In the genomic region with DNA sequence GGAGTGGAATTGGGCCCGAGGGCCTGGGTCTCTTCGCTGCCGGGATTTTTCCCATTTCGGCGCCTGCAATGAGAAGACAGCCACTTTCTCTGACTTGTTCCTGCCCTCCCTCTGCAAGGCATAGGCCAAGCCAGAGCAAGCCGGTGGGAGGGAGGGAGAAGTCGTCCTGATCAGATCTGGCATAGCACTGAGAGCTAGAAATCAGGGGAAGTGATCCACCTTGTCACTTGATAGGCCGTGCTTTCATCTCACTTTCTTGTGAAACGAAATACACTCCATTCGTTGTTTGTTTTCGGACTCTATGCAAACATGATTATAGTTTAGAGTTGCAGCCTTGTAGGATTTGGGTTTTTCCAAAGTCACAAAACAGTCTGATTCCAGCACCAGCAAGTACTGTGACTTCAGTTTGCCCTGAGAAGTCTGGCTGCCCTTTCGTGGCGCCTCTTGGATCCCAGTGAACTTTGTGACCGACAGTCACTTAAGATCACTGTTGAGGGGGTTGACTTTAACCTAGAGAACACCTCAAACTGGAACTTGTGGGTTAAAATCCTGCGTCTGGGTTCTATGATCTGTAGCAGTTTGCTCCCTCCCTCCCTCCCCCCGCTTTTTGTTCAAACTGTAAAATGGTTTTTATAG, we compare ENCODE assay signal across 7 mouse cellular contexts. TPM values are rescaled to one million over a fixed set of nuclear protein-coding genes. Genes with fewer than 3 reads are reported as not detected.
DNase-seq lines count a peak whose midpoint lies in the region; ATAC-seq and TF ChIP-seq lines count a peak whose summit lies in the region.

No protein-coding gene starts in this region.

- H3K36me3 ChIP-seq in lung, embryonic 15.5 days = peaks cover 45% of the 10 kb centered on the region
- H3K36me3 ChIP-seq in embryonic facial prominence, embryonic 15.5 days = peaks cover 47% of the 10 kb centered on the region
- H3K36me3 ChIP-seq in limb, embryonic 10.5 days = peaks cover 63% of the 10 kb centered on the region

- no peaks in the 10 kb centered on the region for H3K9me3 ChIP-seq in lung, embryonic 15.5 days
- H3K9me3 ChIP-seq in embryonic facial prominence, embryonic 15.5 days (replicated peaks) = no peaks in the 10 kb centered on the region
- no peaks in the 10 kb centered on the region for H3K9me3 ChIP-seq in limb, embryonic 10.5 days (replicated peaks)

- H3K27me3 ChIP-seq in lung, embryonic 15.5 days = no peaks in the 10 kb centered on the region
- no peaks in the 10 kb centered on the region for H3K27me3 ChIP-seq in embryonic facial prominence, embryonic 15.5 days
- H3K27me3 ChIP-seq in limb, embryonic 10.5 days (ENCODE audit: low read depth, poor library complexity, severe bottlenecking) = no peaks in the 10 kb centered on the region

- WGBS in lung, embryonic 15.5 days = 5% methylated on average over 16 of the region's 16 CpGs
- 10% methylated on average over 16 of the region's 16 CpGs for WGBS in embryonic facial prominence, embryonic 15.5 days
- 17% methylated on average over 16 of the region's 16 CpGs for WGBS in limb, embryonic 10.5 days
- WGBS in olfactory bulb, adult 2 months = 10% methylated on average over 16 of the region's 16 CpGs

- TF ChIP-seq POLR2A in olfactory bulb, adult 2 months (IDR thresholded peaks at IDR 0.05; ENCODE audit: insufficient read depth, low read depth, low read length) = no peak

- no peak for TF ChIP-seq CTCF in olfactory bulb, adult 2 months (IDR thresholded peaks at IDR 0.05; ENCODE audit: insufficient read depth, low read depth, low read length)

- DNase-seq in lung, postnatal 10 days = no peak
- no peak for DNase-seq in limb, embryonic 10.5 days (ENCODE audit: low spot score)
- DNase-seq in right cerebral cortex, postnatal 25 days = no peak
- no peak for DNase-seq in thymus, postnatal 4 days

- peaks cover 31% of the 10 kb centered on the region for H3K4me1 ChIP-seq in lung, embryonic 15.5 days
- peaks cover 28% of the 10 kb centered on the region for H3K4me1 ChIP-seq in embryonic facial prominence, embryonic 15.5 days
- H3K4me1 ChIP-seq in limb, embryonic 10.5 days = peaks cover 18% of the 10 kb centered on the region
- H3K4me1 ChIP-seq in olfactory bulb, adult 2 months (ENCODE audit: control insufficient read depth, insufficient read depth, low read length) = peaks cover 28% of the 10 kb centered on the region

- peak overlapping the region; percentile 66 for H3K4me2 ChIP-seq in lung, embryonic 15.5 days
- peak overlapping the region; percentile 94 for H3K4me2 ChIP-seq in embryonic facial prominence, embryonic 15.5 days (replicated peaks)

- H3K27ac ChIP-seq in lung, embryonic 15.5 days = peak overlapping the region; percentile 81
- H3K27ac ChIP-seq in embryonic facial prominence, embryonic 15.5 days (replicated peaks) = peak overlapping the region; percentile 96
- H3K27ac ChIP-seq in limb, embryonic 10.5 days = peak overlapping the region; percentile 94
- H3K27ac ChIP-seq in olfactory bulb, adult 2 months (ENCODE audit: insufficient read depth, low read depth, low read length) = peak overlapping the region; percentile 18; the same call in 1 of the 2 replicates

- ATAC-seq in lung, embryonic 15.5 days (ENCODE audit: borderline replicate concordance, extremely low read depth, low FRiP score, low TSS enrichment) = peak; percentile 35; the same call in 1 of the 2 replicates
- peak; percentile 35 for ATAC-seq in embryonic facial prominence, embryonic 15.5 days (ENCODE audit: insufficient number of reproducible peaks, low FRiP score, low TSS enrichment, low read depth)

- H3K9ac ChIP-seq in lung, embryonic 15.5 days = peak overlapping the region; percentile 63
- H3K9ac ChIP-seq in embryonic facial prominence, embryonic 15.5 days = peak overlapping the region; percentile 75

- H3K4me3 ChIP-seq in lung, embryonic 15.5 days = peak overlapping the region; percentile 71
- peak overlapping the region; percentile 74 for H3K4me3 ChIP-seq in embryonic facial prominence, embryonic 15.5 days (replicated peaks)
- H3K4me3 ChIP-seq in limb, embryonic 10.5 days = peak overlapping the region; percentile 98
- peak overlapping the region; percentile 65 for H3K4me3 ChIP-seq in olfactory bulb, adult 2 months (ENCODE audit: insufficient read depth, low read depth, low read length)

RNA-seq across cellular contexts. Expression of a gene that starts 0.8 kb away (rescaled TPM):
- polyA plus RNA-seq in lung, embryonic 15.5 days (2015; fragmentation: Nextera tagmentation; extraction: Ambion mirVana) = 134 and 142 TPM in 2 replicates
- polyA plus RNA-seq in embryonic facial prominence, embryonic 15.5 days (2015; fragmentation: Nextera tagmentation; extraction: Ambion mirVana) = 122 and 129 TPM in 2 replicates
- 72.1 and 75.0 TPM in 2 replicates for polyA plus RNA-seq in limb, embryonic 10.5 days (2016; fragmentation: Nextera tagmentation; extraction: Ambion mirVana)
- polyA plus RNA-seq in olfactory bulb, adult 2 months (2012; ENCODE audit: insufficient read depth, insufficient read length, low replicate concordance, missing spikeins) = 160 TPM in 1 of 2 replicates, not detected in the other

RNA-seq across cellular contexts. Expression of a gene that starts 0.9 kb away (rescaled TPM):
- polyA plus RNA-seq in lung, embryonic 15.5 days (2015; fragmentation: Nextera tagmentation; extraction: Ambion mirVana) = 10.9 and 11.1 TPM in 2 replicates
- 9.2 and 13.2 TPM in 2 replicates for polyA plus RNA-seq in embryonic facial prominence, embryonic 15.5 days (2015; fragmentation: Nextera tagmentation; extraction: Ambion mirVana)
- polyA plus RNA-seq in limb, embryonic 10.5 days (2016; fragmentation: Nextera tagmentation; extraction: Ambion mirVana) = 11.3 and 12.8 TPM in 2 replicates
- polyA plus RNA-seq in olfactory bulb, adult 2 months (2012; ENCODE audit: insufficient read depth, insufficient read length, low replicate concordance, missing spikeins) = not detected in 2 replicates

RNA-seq across cellular contexts. Expression of a gene that starts 14.3 kb away (rescaled TPM):
- polyA plus RNA-seq in lung, embryonic 15.5 days (2015; fragmentation: Nextera tagmentation; extraction: Ambion mirVana) = 0.66 and 2.5 TPM in 2 replicates
- polyA plus RNA-seq in embryonic facial prominence, embryonic 15.5 days (2015; fragmentation: Nextera tagmentation; extraction: Ambion mirVana) = 1.0 and 1.5 TPM in 2 replicates
- polyA plus RNA-seq in limb, embryonic 10.5 days (2016; fragmentation: Nextera tagmentation; extraction: Ambion mirVana) = not detected in 2 replicates
- not detected in 2 replicates for polyA plus RNA-seq in olfactory bulb, adult 2 months (2012; ENCODE audit: insufficient read depth, insufficient read length, low replicate concordance, missing spikeins)

RNA-seq across cellular contexts. Expression of a gene that starts 59.9 kb away (rescaled TPM):
- 22.4 and 22.8 TPM in 2 replicates for polyA plus RNA-seq in lung, embryonic 15.5 days (2015; fragmentation: Nextera tagmentation; extraction: Ambion mirVana)
- 31.6 and 33.5 TPM in 2 replicates for polyA plus RNA-seq in embryonic facial prominence, embryonic 15.5 days (2015; fragmentation: Nextera tagmentation; extraction: Ambion mirVana)
- 24.9 and 29.7 TPM in 2 replicates for polyA plus RNA-seq in limb, embryonic 10.5 days (2016; fragmentation: Nextera tagmentation; extraction: Ambion mirVana)
- not detected in 2 replicates for polyA plus RNA-seq in olfactory bulb, adult 2 months (2012; ENCODE audit: insufficient read depth, insufficient read length, low replicate concordance, missing spikeins)

Comparison
In these comparisons a context has a peak if more than half of its experiments do, and no peak if none do; other contexts are left out.
1. H3K27ac ChIP-seq: peak in every context shown above with its lines; median percentile 96 in embryonic facial prominence, embryonic 15.5 days; 94 in limb, embryonic 10.5 days; 81 in lung, embryonic 15.5 days; 18 in olfactory bulb, adult 2 months.